Mouse (Mus musculus): Measurements from ENCODE around the gene Fggy.

Fggy gene

DNA sequence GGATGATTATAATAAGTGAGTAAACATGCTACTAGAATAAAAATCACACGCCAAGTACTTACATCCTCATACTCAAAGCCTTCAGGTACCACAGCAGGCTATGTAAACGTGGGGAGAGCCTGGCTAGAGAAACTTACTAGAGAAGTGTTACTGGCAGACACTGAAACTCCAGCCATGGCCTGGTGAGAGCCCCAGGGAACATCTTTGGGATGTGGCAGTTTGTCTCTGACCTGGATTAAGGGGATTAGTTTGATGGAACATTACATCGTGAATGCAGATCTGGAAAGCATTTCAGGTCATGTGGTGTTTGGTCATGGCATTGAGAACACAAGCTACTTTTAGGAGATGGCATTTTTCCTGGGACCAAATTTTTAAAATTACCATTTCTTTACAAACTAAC lies 303.3 kb downstream of the Fggy start:
- TF ChIP-seq POU5F1 (IDR thresholded peaks at IDR 0.05; ENCODE audit: borderline replicate concordance, low read length), result no peak
- TF ChIP-seq CTCF (conservative IDR thresholded peaks at IDR 0.05; ENCODE audit: low read length), result no peak
- TF ChIP-seq NANOG (IDR thresholded peaks at IDR 0.05; ENCODE audit: borderline replicate concordance, low read length), result no peak
- H3K4me1 ChIP-seq (replicated peaks; ENCODE audit: low read depth, low read length), result no peaks in the 10 kb centered on the region
- no peaks in the 10 kb centered on the region for H3K27me3 ChIP-seq (ENCODE audit: insufficient read depth, low read length)
- H3K4me3 ChIP-seq (replicated peaks; ENCODE audit: low read length), result no peak overlapping the region
- no peaks in the 10 kb centered on the region for H3K36me3 ChIP-seq (ENCODE audit: insufficient read depth, low read length)
- no peaks in the 10 kb centered on the region for H3K9me3 ChIP-seq (ENCODE audit: low read length)

DNA sequence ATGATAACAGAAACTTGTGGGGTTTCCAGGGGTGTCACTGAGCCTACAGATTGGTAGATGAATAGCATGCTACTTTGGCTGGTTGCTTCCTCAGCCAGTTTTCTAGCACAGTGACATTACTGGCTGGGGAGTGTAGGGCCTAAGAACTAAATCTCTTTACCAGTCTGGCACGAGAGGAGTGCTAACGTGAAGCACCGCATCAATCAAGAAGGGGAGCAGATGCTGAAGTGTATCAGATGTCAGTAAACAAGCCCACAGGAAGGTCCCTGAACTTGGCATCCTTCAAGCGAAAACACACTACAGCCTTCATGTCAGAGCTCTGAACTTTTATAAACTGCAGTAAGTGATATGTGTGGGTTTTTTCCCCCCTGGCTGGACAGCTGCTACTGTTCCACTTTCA lies 303.8 kb downstream of the Fggy start:
- Histone ChIP-seq H3K9me3 (ENCODE audit: low read length) (no peaks in the 10 kb centered on the region), H3K4me1 (replicated peaks; ENCODE audit: low read depth, low read length) (no peaks in the 10 kb centered on the region)
- TF ChIP-seq POU5F1 (IDR thresholded peaks at IDR 0.05; ENCODE audit: borderline replicate concordance, low read length), result no peak
- no peak for TF ChIP-seq CTCF (conservative IDR thresholded peaks at IDR 0.05; ENCODE audit: low read length)
- no peak for TF ChIP-seq NANOG (IDR thresholded peaks at IDR 0.05; ENCODE audit: borderline replicate concordance, low read length)

DNA sequence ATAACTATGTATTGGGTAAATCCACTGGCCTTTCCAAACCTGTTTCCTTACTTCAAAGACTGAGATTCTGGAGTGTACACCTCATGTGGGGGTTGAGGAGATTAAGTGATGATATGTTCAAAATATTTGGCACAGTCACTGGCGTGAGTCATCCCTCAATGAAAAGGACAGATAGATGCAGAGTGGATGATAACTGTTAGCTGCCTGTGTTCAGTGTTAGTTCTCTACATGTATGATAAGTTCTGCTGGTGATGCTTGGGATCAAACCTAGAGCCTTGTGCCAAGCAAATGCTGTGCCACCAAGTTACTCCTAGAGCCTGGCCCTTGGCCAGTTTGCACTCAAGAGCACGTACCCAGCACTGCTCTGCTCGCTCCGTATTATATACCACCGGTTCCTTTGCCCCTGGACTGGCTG lies 304.4 kb downstream of the Fggy start:
- Histone ChIP-seq H3K4me1 (replicated peaks; ENCODE audit: low read depth, low read length) (no peaks in the 10 kb centered on the region), H3K4me3 (replicated peaks; ENCODE audit: low read length) (no peak overlapping the region), H3K36me3 (ENCODE audit: insufficient read depth, low read length) (no peaks in the 10 kb centered on the region), H3K27me3 (ENCODE audit: insufficient read depth, low read length) (no peaks in the 10 kb centered on the region), H3K9me3 (ENCODE audit: low read length) (no peaks in the 10 kb centered on the region)
- no peak for TF ChIP-seq POU5F1 (IDR thresholded peaks at IDR 0.05; ENCODE audit: borderline replicate concordance, low read length)
- TF ChIP-seq CTCF (conservative IDR thresholded peaks at IDR 0.05; ENCODE audit: low read length), result no peak
- TF ChIP-seq NANOG (IDR thresholded peaks at IDR 0.05; ENCODE audit: borderline replicate concordance, low read length), result no peak

More for the DNA sequence above, 303.8 kb downstream of the Fggy start:
- Histone ChIP-seq H3K4me3 (replicated peaks; ENCODE audit: low read length) (no peak overlapping the region), H3K36me3 (ENCODE audit: insufficient read depth, low read length) (no peaks in the 10 kb centered on the region), H3K27me3 (ENCODE audit: insufficient read depth, low read length) (no peaks in the 10 kb centered on the region)

DNA sequence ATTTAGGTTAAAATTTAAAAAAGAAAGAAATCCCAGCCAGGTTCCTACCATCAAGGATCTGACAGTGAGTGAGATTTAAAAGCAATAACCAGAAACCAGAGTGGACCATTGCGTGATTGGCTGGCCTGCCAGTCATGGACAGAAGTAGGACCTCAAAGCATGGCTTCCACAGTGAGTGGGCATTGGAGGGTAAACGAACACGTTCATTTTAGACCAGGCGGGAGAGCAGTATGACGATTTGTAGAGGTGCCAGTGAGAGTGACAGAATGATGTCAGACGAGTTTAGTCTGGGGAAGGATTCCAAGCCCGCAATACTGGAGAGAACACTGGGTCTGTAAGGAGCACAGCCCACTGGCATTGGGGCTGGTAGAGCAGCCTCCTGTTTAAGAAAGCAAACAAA lies 305.0 kb downstream of the Fggy start:
- Histone ChIP-seq H3K9me3 (ENCODE audit: low read length) (no peaks in the 10 kb centered on the region), H3K4me1 (replicated peaks; ENCODE audit: low read depth, low read length) (no peaks in the 10 kb centered on the region), H3K27me3 (ENCODE audit: insufficient read depth, low read length) (no peaks in the 10 kb centered on the region), H3K36me3 (ENCODE audit: insufficient read depth, low read length) (no peaks in the 10 kb centered on the region), H3K4me3 (replicated peaks; ENCODE audit: low read length) (no peak overlapping the region)
- no peak for TF ChIP-seq NANOG (IDR thresholded peaks at IDR 0.05; ENCODE audit: borderline replicate concordance, low read length)
- no peak for TF ChIP-seq POU5F1 (IDR thresholded peaks at IDR 0.05; ENCODE audit: borderline replicate concordance, low read length)
- TF ChIP-seq CTCF (conservative IDR thresholded peaks at IDR 0.05; ENCODE audit: low read length), result no peak

DNA sequence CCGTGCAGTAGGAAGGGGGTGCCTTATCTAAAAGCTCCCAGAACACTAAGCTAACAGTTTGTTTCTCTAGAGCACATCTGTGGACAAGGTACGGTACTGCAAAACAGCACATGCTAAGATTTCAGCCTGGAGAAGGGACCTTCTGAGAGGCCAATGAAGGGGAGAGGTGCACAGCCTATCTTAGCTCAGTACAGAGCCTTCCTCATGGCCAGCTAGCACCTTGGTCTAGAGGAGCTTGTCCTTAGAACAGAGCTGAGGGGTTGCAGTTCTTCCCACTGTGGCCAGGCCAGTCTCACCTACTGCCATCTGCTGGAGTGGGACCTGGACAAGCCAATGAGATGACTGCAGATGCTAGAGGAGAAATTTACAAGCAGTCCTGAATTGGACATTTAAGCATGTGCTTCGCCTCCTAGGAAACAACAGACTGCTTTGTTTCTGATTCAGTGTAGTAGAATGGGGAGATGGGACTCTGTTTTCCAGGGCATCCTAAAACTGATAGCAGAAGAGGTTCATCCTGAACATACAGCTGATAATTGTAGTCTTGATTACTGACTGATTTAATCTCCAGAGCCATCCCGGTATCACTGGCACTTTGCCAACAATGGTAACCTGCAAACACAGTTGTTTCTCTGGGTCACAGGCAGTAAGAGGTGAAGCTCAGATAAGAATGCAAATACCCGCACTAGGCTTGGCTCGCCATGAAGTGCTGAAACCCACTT lies 305.6 kb downstream of the Fggy start:
- no peaks in the 10 kb centered on the region for H3K36me3 ChIP-seq (ENCODE audit: insufficient read depth, low read length)
- H3K9me3 ChIP-seq (ENCODE audit: low read length), result no peaks in the 10 kb centered on the region

DNA sequence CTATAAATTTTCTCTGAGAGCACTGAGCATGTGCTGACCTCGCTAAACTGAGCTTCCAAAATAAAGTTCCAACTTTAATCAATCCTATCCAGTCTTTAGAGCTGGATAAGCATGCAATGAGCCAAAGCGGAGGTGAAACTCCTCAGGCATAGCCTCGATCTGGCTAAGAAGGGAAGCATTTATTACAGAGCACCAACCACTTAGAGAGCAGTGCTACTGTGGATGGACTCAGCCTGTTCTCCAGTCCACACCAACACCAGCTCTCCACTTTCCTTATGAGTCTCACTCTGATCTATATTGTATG lies 306.1 kb downstream of the Fggy start:
- H3K4me3 ChIP-seq (replicated peaks; ENCODE audit: low read length), result no peak overlapping the region

More for the DNA sequence above, 305.6 kb downstream of the Fggy start:
- Histone ChIP-seq H3K27me3 (ENCODE audit: insufficient read depth, low read length) (no peaks in the 10 kb centered on the region), H3K4me1 (replicated peaks; ENCODE audit: low read depth, low read length) (no peaks in the 10 kb centered on the region), H3K4me3 (replicated peaks; ENCODE audit: low read length) (no peak overlapping the region)
- TF ChIP-seq CTCF (conservative IDR thresholded peaks at IDR 0.05; ENCODE audit: low read length), result no peak
- TF ChIP-seq POU5F1 (IDR thresholded peaks at IDR 0.05; ENCODE audit: borderline replicate concordance, low read length), result no peak

DNA sequence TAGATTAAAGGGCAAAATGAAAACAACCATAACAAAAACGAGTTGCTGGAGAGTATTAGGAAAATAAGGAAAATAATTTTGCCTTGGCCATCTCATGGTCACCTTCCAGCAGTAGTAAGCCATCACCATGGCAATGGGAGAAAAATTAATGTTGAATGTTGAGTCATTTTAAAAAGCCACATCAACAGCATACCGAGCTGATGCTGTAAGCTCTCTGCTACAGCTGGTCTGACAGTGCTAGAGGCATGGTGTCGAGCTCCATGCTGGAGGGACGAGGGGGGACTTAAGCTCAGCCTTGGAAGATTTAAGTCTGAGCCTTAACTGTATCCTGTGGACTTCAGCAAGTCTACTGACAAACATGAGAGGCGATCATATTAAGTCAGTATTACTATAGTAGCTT lies 307.9 kb downstream of the Fggy start:
- TF ChIP-seq CTCF (conservative IDR thresholded peaks at IDR 0.05; ENCODE audit: low read length) (no peak), NANOG (IDR thresholded peaks at IDR 0.05; ENCODE audit: borderline replicate concordance, low read length) (no peak), POU5F1 (IDR thresholded peaks at IDR 0.05; ENCODE audit: borderline replicate concordance, low read length) (no peak)
- H3K9me3 ChIP-seq (ENCODE audit: low read length), result no peaks in the 10 kb centered on the region
- H3K27me3 ChIP-seq (ENCODE audit: insufficient read depth, low read length), result no peaks in the 10 kb centered on the region
- H3K36me3 ChIP-seq (ENCODE audit: insufficient read depth, low read length), result no peaks in the 10 kb centered on the region
- H3K4me3 ChIP-seq (replicated peaks; ENCODE audit: low read length), result no peak overlapping the region
- no peaks in the 10 kb centered on the region for H3K4me1 ChIP-seq (replicated peaks; ENCODE audit: low read depth, low read length)

More for the DNA sequence above, 306.1 kb downstream of the Fggy start:
- Histone ChIP-seq H3K9me3 (ENCODE audit: low read length) (no peaks in the 10 kb centered on the region), H3K27me3 (ENCODE audit: insufficient read depth, low read length) (no peaks in the 10 kb centered on the region), H3K4me1 (replicated peaks; ENCODE audit: low read depth, low read length) (no peaks in the 10 kb centered on the region), H3K36me3 (ENCODE audit: insufficient read depth, low read length) (no peaks in the 10 kb centered on the region)
- TF ChIP-seq CTCF (conservative IDR thresholded peaks at IDR 0.05; ENCODE audit: low read length) (no peak), NANOG (IDR thresholded peaks at IDR 0.05; ENCODE audit: borderline replicate concordance, low read length) (no peak), POU5F1 (IDR thresholded peaks at IDR 0.05; ENCODE audit: borderline replicate concordance, low read length) (no peak)

DNA sequence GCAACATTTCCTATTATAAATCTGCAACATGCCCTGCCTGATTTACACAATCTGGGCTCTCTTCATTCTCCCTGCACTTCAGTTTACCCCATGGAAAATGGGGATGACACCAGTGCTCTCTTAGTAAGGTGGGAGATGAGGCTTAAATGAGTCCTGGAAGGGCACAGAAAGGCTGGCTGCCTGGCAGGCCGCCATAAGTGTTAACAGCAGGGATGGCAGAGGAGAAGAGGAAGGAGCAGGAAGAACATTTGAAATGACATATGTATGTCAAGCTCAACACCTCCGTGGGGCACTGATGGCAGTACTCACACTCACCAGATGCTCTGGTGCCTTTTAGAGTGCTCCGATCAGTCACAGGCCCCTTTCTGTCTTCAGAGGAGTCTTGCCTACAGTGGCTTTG lies 308.6 kb downstream of the Fggy start:
- Histone ChIP-seq H3K9me3 (ENCODE audit: low read length) (no peaks in the 10 kb centered on the region), H3K4me3 (replicated peaks; ENCODE audit: low read length) (no peak overlapping the region), H3K4me1 (replicated peaks; ENCODE audit: low read depth, low read length) (no peaks in the 10 kb centered on the region), H3K27me3 (ENCODE audit: insufficient read depth, low read length) (no peaks in the 10 kb centered on the region), H3K36me3 (ENCODE audit: insufficient read depth, low read length) (no peaks in the 10 kb centered on the region)
- no peak for TF ChIP-seq CTCF (conservative IDR thresholded peaks at IDR 0.05; ENCODE audit: low read length)

DNA sequence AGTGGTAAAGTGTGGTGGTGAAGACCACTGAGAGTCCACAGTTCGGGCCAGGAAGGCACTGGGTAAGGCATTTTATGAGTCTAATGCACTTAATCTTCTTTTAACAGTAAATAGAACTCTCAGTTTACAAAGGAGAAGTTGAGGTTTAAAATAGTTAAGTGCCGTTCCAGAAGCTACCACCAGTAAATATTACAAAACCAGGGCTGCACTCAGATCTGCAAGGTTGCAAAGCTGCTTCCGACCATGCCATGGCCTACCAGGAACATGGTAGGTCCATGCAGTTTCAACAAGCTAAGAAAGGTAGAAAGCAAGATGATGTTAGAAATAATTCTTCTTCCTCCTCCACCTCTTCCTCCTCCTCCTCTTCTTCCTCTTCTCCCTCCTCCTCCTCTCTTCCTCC lies 309.8 kb downstream of the Fggy start:
- TF ChIP-seq CTCF (conservative IDR thresholded peaks at IDR 0.05; ENCODE audit: low read length) (no peak), POU5F1 (IDR thresholded peaks at IDR 0.05; ENCODE audit: borderline replicate concordance, low read length) (no peak), NANOG (IDR thresholded peaks at IDR 0.05; ENCODE audit: borderline replicate concordance, low read length) (no peak)
- Histone ChIP-seq H3K4me3 (replicated peaks; ENCODE audit: low read length) (no peak overlapping the region), H3K9me3 (ENCODE audit: low read length) (no peaks in the 10 kb centered on the region), H3K4me1 (replicated peaks; ENCODE audit: low read depth, low read length) (no peaks in the 10 kb centered on the region), H3K27me3 (ENCODE audit: insufficient read depth, low read length) (no peaks in the 10 kb centered on the region), H3K36me3 (ENCODE audit: insufficient read depth, low read length) (no peaks in the 10 kb centered on the region)
